Mouse (Mus musculus) embryo, embryonic 11 days (tissue): ENCODE measurements around the gene Zfp961.
A peak's percentile ranks its signal among the peaks of the same experiment; 100 is the strongest.
"Not testable (repeated sequence)": the region's sequence is repeated elsewhere in the genome, so short reads cannot be mapped to it uniquely, and the experiment has no call there.

Experiments
- DNase-seq: peaks from one replicate; pipeline ENCODE4 v3.0.0-alpha.2; 2015

Zfp961 gene

GRCm38 (mm10) chr8:72019816-72020215 lies 69.0 kb downstream of the Zfp961 start:
- no peak for DNase-seq

DNA sequence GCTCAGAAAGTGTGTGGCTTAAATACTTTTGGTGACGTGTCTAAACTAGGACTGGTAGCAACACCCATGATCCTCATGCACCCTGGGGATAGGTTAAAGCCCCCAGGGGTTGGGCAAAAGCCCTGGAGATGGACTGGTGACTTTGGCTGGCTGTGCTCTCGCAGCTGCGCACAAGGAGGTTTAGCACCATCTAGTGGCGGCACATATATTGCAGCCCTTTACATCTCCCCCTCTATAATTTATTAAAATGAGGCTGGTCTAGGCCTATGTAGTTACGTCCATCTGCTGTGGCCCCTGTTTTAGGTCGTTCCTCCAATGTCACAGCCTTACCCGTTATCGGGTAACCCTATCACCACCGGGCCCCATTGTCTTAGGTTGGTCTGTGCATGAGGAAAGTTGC lies 74.0 kb downstream of the Zfp961 start:
- DNase-seq = not testable (repeated sequence)

GRCm38 (mm10) chr8:72032926-72033325 lies 82.1 kb downstream of the Zfp961 start:
- peak; percentile 7 for DNase-seq

DNA sequence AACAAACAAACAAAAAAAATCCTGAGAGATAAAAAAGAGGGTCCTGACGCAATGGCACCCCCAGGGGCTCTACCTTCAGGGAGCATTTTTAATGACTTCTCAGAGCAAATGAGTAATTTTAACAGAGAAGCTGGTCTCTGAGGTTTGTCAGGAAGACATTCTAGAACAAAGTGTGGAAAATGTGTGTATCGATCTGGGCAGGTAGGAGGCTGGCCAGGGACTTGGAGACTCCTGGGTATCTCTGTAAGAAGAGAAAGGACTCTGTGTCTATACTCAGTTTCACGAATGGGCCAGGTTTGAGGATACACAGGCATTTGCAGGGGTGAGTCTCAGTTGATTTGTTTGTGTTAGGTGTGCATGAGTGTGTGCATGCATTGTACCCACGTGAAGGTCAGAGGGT lies 90.1 kb downstream of the Zfp961 start, which contains the start of gene Olfr372:
Gene Olfr372, plus strand, starts transcription at position 301 of the 400 bp plus-strand sequence.
- not testable (repeated sequence) for DNase-seq

DNA sequence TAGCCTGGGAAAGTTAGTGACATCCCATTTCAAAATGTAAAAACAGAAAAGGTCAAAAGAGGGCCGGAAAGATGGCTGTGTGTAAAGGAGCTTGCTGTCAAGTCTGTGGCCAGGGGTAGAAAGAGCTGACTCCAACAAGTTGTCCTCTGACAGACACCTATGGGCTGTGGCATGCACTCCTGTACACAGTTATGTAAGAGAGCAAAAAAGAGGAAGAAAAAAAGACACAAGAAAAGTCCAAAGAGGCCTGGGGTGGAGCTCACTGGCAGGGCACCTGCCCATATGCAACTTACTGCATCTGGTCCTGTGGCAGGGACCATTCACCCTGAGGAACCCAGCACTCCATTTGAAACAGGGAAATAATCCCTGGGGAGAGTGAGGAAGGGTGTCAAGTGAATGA lies 91.7 kb downstream of the Zfp961 start:
- no peak for DNase-seq
